Mouse (Mus musculus): Measurements from ENCODE around the gene Tmem255b. TPM values are rescaled to one million over a fixed set of nuclear protein-coding genes. Genes with fewer than 3 reads are reported as not detected.

The Tmem255b gene
- polyA plus RNA-seq (2012; fragmentation: generic; extraction: Trizol) = not detected

GRCm38 (mm10) chr8:13434889-13435288 lies at the start of gene Tmem255b:
Tmem255b (plus strand) TSS chr8:13435189.

DNA sequence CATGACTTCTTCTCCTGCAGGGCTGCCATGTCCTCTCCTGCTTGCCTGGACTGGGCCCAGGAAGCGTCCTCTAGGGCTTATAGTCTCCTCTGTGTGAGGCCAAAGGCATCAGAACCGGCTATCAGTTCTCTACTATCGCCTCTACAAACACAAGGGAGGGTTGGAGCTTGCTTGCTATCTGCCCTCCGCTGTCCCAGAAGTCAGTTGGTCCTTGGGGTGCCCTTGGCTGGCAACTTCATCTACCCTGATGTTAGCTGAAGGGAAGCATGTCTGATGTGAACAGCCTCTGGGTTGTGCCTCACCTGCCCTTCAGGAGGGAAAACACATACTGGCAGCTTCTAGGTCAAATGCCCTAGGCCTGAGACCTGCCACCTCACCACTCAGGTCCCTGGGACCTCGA lies 38.3 kb upstream of the Tmem255b start, which contains the start of gene Atp4b:
TSS of gene Atp4b (minus strand) at position 101 of the 400 bp plus-strand sequence.

DNA sequence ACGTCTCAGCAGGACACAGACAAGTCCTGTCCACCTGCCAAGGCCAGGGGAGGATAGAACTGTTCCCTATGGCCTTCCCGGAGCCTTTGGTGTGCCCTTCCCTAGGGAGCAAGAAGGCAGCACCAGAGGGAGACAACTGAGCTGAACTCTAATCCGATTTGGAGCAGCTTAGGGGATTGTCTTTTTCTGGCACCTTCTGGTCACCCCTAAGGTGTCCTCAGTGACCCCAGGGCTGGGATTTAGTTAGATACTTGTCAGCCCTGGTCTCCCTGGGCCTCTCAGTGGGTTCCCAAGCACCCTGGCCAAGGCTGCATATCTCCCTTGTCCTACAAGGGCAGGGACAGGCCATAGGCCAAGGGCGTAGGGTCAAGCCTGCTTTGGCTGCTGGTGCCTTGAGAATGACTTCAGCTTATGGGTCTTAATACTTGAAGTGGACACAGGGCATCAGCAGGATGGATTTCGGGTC lies 30.3 kb upstream of the Tmem255b start, which contains the start of gene Grk1:
TSS of gene Grk1 (plus strand) at position 416 of the 466 bp plus-strand sequence.

GRCm38 (mm10) chr8:13493858-13494631 lies 59.1 kb downstream of the Tmem255b start, which contains the start of gene Gas6:
Gas6 (minus strand) TSS chr8:13494490.

Other genes with a start within 250 kb of the Tmem255b start
- 1 to 10 TPM in 1 of 2 experiments, under 1 TPM in 1; 0.89 to 1.3 TPM for gene Grtp1, start 234.6 kb upstream of the Tmem255b start, polyA plus RNA-seq (2012; fragmentation: generic; extraction: Trizol)
- not detected for gene Adprhl1, start 181.0 kb upstream of the Tmem255b start, polyA plus RNA-seq (2012; fragmentation: generic; extraction: Trizol)
- gene Dcun1d2, start 147.1 kb upstream of the Tmem255b start, polyA plus RNA-seq (2012; fragmentation: generic; extraction: Trizol) = 1 to 10 TPM; 1.2 to 9.1 TPM
- 10 to 100 TPM in 1 of 2 experiments, 1 to 10 TPM in 1; 3.9 to 25.0 TPM for gene Tmco3, start 147.0 kb upstream of the Tmem255b start, polyA plus RNA-seq (2012; fragmentation: generic; extraction: Trizol)
- gene Tfdp1, start 96.4 kb upstream of the Tmem255b start, polyA plus RNA-seq (2012; fragmentation: generic; extraction: Trizol) = 10 to 100 TPM; 11.5 to 33.5 TPM
- not detected for gene Atp4b, start 38.4 kb upstream of the Tmem255b start, polyA plus RNA-seq (2012; fragmentation: generic; extraction: Trizol)
- under 1 TPM in 1 of 2 experiments, not detected in 1; under 0.01 TPM for gene Grk1, start 30.1 kb upstream of the Tmem255b start, polyA plus RNA-seq (2012; fragmentation: generic; extraction: Trizol)
- gene Gas6, start 59.3 kb downstream of the Tmem255b start, polyA plus RNA-seq (2012; fragmentation: generic; extraction: Trizol) = 1 to 10 TPM in 1 of 2 experiments, under 1 TPM in 1; 0.07 to 1.8 TPM
- not detected for gene 1700029H14Rik, start 127.3 kb downstream of the Tmem255b start, polyA plus RNA-seq (2012; fragmentation: generic; extraction: Trizol)
- gene Rasa3, start 242.4 kb downstream of the Tmem255b start, polyA plus RNA-seq (2012; fragmentation: generic; extraction: Trizol) = 10 to 100 TPM; 10.2 to 22.0 TPM